Mouse (Mus musculus): ENCODE results near the gene Ptprm. TPM values are rescaled to one million over a fixed set of nuclear protein-coding genes. Genes with fewer than 3 reads are reported as not detected.

Gene Ptprm
- polyA plus RNA-seq, 1 experiment from 2014 or later: 12.4 TPM

- H3K27me3 ChIP-seq (replicated peaks): no peaks in the 10 kb centered on the region
- H3K9me3 ChIP-seq: no peaks in the 10 kb centered on the region
- H3K4me3 ChIP-seq (replicated peaks): no peak overlapping the region
- ATAC-seq (ENCODE audit: insufficient read depth, low FRiP score, low read depth): no peak
- WGBS: 78% methylated on average over 9 of the region's 9 CpGs
- H3K4me2 ChIP-seq: no peak overlapping the region
- H3K36me3 ChIP-seq: no peaks in the 10 kb centered on the region
- H3K27ac ChIP-seq: no peak overlapping the region
- no peak overlapping the region for H3K9ac ChIP-seq
- H3K4me1 ChIP-seq: no peaks in the 10 kb centered on the region
Observed at GRCm38 (mm10) chr17:67268475-67269080, 85.7 kb downstream of the Ptprm start.

GRCm38 (mm10) chr17:67266270-67266669 lies 88.0 kb downstream of the Ptprm start:
- H3K27me3 ChIP-seq (replicated peaks): no peaks in the 10 kb centered on the region
- no peak overlapping the region for H3K9ac ChIP-seq
- no peak overlapping the region for H3K4me2 ChIP-seq
- ATAC-seq (ENCODE audit: insufficient read depth, low FRiP score, low read depth): no peak
- H3K36me3 ChIP-seq: no peaks in the 10 kb centered on the region
- WGBS: 93% methylated on average over 6 of the region's 6 CpGs
- H3K27ac ChIP-seq: no peak overlapping the region
- no peaks in the 10 kb centered on the region for H3K4me1 ChIP-seq
- H3K4me3 ChIP-seq (replicated peaks): no peak overlapping the region
- no peaks in the 10 kb centered on the region for H3K9me3 ChIP-seq

- Histone ChIP-seq H3K4me1 (no peaks in the 10 kb centered on the region), H3K4me2 (no peak overlapping the region), H3K9me3 (no peaks in the 10 kb centered on the region), H3K27ac (no peak overlapping the region), H3K36me3 (no peaks in the 10 kb centered on the region), H3K9ac (no peak overlapping the region), H3K27me3 (replicated peaks) (no peaks in the 10 kb centered on the region), H3K4me3 (replicated peaks) (no peak overlapping the region)
- ATAC-seq (ENCODE audit: insufficient read depth, low FRiP score, low read depth): no peak
- WGBS: 91% methylated on average over 4 of the region's 4 CpGs
Observed at GRCm38 (mm10) chr17:67265520-67265919, 88.7 kb downstream of the Ptprm start.

GRCm38 (mm10) chr17:67264716-67265115 lies 89.5 kb downstream of the Ptprm start:
- Histone ChIP-seq H3K4me2 (no peak overlapping the region), H3K4me1 (no peaks in the 10 kb centered on the region), H3K4me3 (replicated peaks) (no peak overlapping the region), H3K9ac (no peak overlapping the region), H3K27ac (no peak overlapping the region), H3K27me3 (replicated peaks) (no peaks in the 10 kb centered on the region), H3K9me3 (no peaks in the 10 kb centered on the region), H3K36me3 (no peaks in the 10 kb centered on the region)
- WGBS: 89% methylated on average over 6 of the region's 6 CpGs
- no peak for ATAC-seq (ENCODE audit: insufficient read depth, low FRiP score, low read depth)

- Histone ChIP-seq H3K27me3 (replicated peaks) (no peaks in the 10 kb centered on the region), H3K4me2 (no peak overlapping the region), H3K4me3 (replicated peaks) (no peak overlapping the region), H3K9me3 (no peaks in the 10 kb centered on the region), H3K4me1 (no peaks in the 10 kb centered on the region), H3K27ac (no peak overlapping the region), H3K36me3 (no peaks in the 10 kb centered on the region), H3K9ac (no peak overlapping the region)
- WGBS: 63% methylated on average over 1 of the region's 1 CpGs
- no peak for ATAC-seq (ENCODE audit: insufficient read depth, low FRiP score, low read depth)
Observed at GRCm38 (mm10) chr17:67263024-67263423, 91.2 kb downstream of the Ptprm start.

- WGBS: 80% methylated on average over 4 of the region's 4 CpGs
- no peaks in the 10 kb centered on the region for H3K27me3 ChIP-seq (replicated peaks)
- H3K4me1 ChIP-seq: no peaks in the 10 kb centered on the region
- no peak overlapping the region for H3K27ac ChIP-seq
- H3K4me2 ChIP-seq: no peak overlapping the region
- H3K4me3 ChIP-seq (replicated peaks): no peak overlapping the region
- H3K36me3 ChIP-seq: no peaks in the 10 kb centered on the region
- no peak for ATAC-seq (ENCODE audit: insufficient read depth, low FRiP score, low read depth)
- no peaks in the 10 kb centered on the region for H3K9me3 ChIP-seq
- H3K9ac ChIP-seq: no peak overlapping the region
Observed at GRCm38 (mm10) chr17:67260016-67260415, 94.2 kb downstream of the Ptprm start.

GRCm38 (mm10) chr17:67257780-67258179 lies 96.5 kb downstream of the Ptprm start:
- Histone ChIP-seq H3K9me3 (no peaks in the 10 kb centered on the region), H3K4me1 (no peaks in the 10 kb centered on the region), H3K36me3 (no peaks in the 10 kb centered on the region), H3K27me3 (replicated peaks) (no peaks in the 10 kb centered on the region), H3K4me3 (replicated peaks) (no peak overlapping the region), H3K4me2 (no peak overlapping the region), H3K27ac (no peak overlapping the region), H3K9ac (no peak overlapping the region)
- ATAC-seq (ENCODE audit: insufficient read depth, low FRiP score, low read depth): no peak
- 51% methylated on average over 5 of the region's 5 CpGs for WGBS

- H3K4me1 ChIP-seq: no peaks in the 10 kb centered on the region
- H3K4me2 ChIP-seq: no peak overlapping the region
- no peaks in the 10 kb centered on the region for H3K27me3 ChIP-seq (replicated peaks)
- H3K4me3 ChIP-seq (replicated peaks): no peak overlapping the region
- no peaks in the 10 kb centered on the region for H3K9me3 ChIP-seq
- WGBS: 59% methylated on average over 4 of the region's 6 CpGs
- no peaks in the 10 kb centered on the region for H3K36me3 ChIP-seq
- H3K9ac ChIP-seq: no peak overlapping the region
- ATAC-seq (ENCODE audit: insufficient read depth, low FRiP score, low read depth): no peak
- H3K27ac ChIP-seq: no peak overlapping the region
Observed at GRCm38 (mm10) chr17:67256171-67256570, 98.1 kb downstream of the Ptprm start.

- no peaks in the 10 kb centered on the region for H3K36me3 ChIP-seq
- H3K4me1 ChIP-seq: no peaks in the 10 kb centered on the region
- no peak overlapping the region for H3K27ac ChIP-seq
- no peak overlapping the region for H3K4me3 ChIP-seq (replicated peaks)
- H3K9ac ChIP-seq: no peak overlapping the region
- no peaks in the 10 kb centered on the region for H3K27me3 ChIP-seq (replicated peaks)
- ATAC-seq (ENCODE audit: insufficient read depth, low FRiP score, low read depth): no peak
- no peak overlapping the region for H3K4me2 ChIP-seq
- no peaks in the 10 kb centered on the region for H3K9me3 ChIP-seq
- WGBS: 43% methylated on average over 4 of the region's 4 CpGs
Observed at GRCm38 (mm10) chr17:67253445-67253844, 100.8 kb downstream of the Ptprm start.

GRCm38 (mm10) chr17:67252992-67253391 lies 101.3 kb downstream of the Ptprm start:
- Histone ChIP-seq H3K4me1 (no peaks in the 10 kb centered on the region), H3K4me2 (no peak overlapping the region), H3K4me3 (replicated peaks) (no peak overlapping the region), H3K36me3 (no peaks in the 10 kb centered on the region), H3K9me3 (no peaks in the 10 kb centered on the region), H3K27me3 (replicated peaks) (no peaks in the 10 kb centered on the region), H3K27ac (no peak overlapping the region), H3K9ac (no peak overlapping the region)
- 53% methylated on average over 6 of the region's 6 CpGs for WGBS
- ATAC-seq (ENCODE audit: insufficient read depth, low FRiP score, low read depth): no peak

GRCm38 (mm10) chr17:67245273-67245875 lies 108.9 kb downstream of the Ptprm start:
- Histone ChIP-seq H3K36me3 (no peaks in the 10 kb centered on the region), H3K4me1 (peaks cover 3% of the 10 kb centered on the region; the same call in 1 of the 2 replicates), H3K4me2 (no peak overlapping the region), H3K4me3 (replicated peaks) (no peak overlapping the region), H3K27ac (no peak overlapping the region), H3K9me3 (no peaks in the 10 kb centered on the region), H3K9ac (no peak overlapping the region), H3K27me3 (replicated peaks) (no peaks in the 10 kb centered on the region)
- 68% methylated on average over 4 of the region's 4 CpGs for WGBS
- ATAC-seq (ENCODE audit: insufficient read depth, low FRiP score, low read depth): no peak; the same call in 1 of the 2 replicates

GRCm38 (mm10) chr17:67242774-67243495 lies 111.3 kb downstream of the Ptprm start:
- H3K27me3 ChIP-seq (replicated peaks): no peaks in the 10 kb centered on the region
- WGBS: 67% methylated on average over 12 of the region's 12 CpGs
- H3K9me3 ChIP-seq: no peaks in the 10 kb centered on the region
- no peak for ATAC-seq (ENCODE audit: insufficient read depth, low FRiP score, low read depth)
- H3K9ac ChIP-seq: no peak overlapping the region
- H3K4me2 ChIP-seq: no peak overlapping the region
- no peak overlapping the region for H3K27ac ChIP-seq
- H3K4me1 ChIP-seq: peaks cover 3% of the 10 kb centered on the region; the same call in 1 of the 2 replicates
- no peak overlapping the region for H3K4me3 ChIP-seq (replicated peaks)
- no peaks in the 10 kb centered on the region for H3K36me3 ChIP-seq

Data from stomach, embryonic 15.5 days (tissue).